Mouse (Mus musculus): ENCODE measurements around the gene Rsph3a. TPM values are rescaled to one million over a fixed set of nuclear protein-coding genes. Genes with fewer than 3 reads are reported as not detected.

Gene Rsph3a
- polyA plus RNA-seq, 1 experiment from 2014 or later, result 38.5 TPM

DNA sequence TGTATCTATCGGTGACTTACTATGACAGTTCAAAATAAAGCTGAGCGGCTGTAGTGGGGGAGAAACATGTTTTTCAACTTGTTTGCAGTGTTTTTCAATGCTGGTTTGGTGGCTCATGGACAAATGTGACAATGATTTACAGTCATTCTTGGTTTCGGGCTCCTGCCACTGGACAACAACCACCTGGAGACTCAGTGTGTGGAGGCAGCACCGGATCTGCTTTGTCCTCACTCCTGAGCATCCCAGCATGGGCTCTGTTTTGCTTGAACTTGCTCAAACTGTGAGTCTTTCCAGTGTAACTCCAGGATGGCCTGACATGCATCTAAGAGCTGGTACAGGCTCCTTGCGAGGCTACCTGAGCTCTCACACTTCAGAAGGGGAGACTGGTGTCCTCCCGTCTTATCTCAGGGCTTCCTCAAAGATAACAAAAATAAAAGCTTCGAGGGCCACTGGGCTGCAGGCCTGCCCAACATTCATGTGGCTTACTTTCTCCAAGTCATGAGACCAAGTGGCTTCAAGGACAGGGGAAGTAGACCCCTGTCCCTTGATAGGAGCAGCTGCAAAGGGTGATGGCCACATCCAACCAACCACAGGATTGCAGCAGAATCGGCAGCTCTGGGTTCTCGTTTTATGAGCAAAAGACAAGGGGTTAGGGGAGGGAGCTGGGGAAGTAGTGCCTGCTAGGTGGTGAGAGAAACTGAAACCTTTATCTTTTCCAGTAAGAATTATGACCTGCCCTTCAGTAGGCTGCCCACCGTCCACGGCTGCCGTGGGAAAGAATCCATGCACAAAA, 28.4 kb upstream of the Rsph3a start:
- ATAC-seq (ENCODE audit: low FRiP score, low TSS enrichment), result no peak
- no peaks in the 10 kb centered on the region for H3K9me3 ChIP-seq (ENCODE audit: control insufficient read depth, low read length)
- TF ChIP-seq CTCF (IDR thresholded peaks at IDR 0.05; ENCODE audit: low read depth) (no peak), EP300 (optimal IDR thresholded peaks at IDR 0.05) (no peak)
- DNase-seq (ENCODE audit: low spot score), result no peak
- no peaks in the 10 kb centered on the region for H3K36me3 ChIP-seq (ENCODE audit: control insufficient read depth, insufficient read depth, low read length)
- H3K4me2 ChIP-seq (replicated peaks; ENCODE audit: low read depth), result no peak overlapping the region
- H3K9ac ChIP-seq (ENCODE audit: low read length), result no peak overlapping the region; the same call in 1 of the 2 replicates
- H3K27ac ChIP-seq (replicated peaks), result no peak overlapping the region
- H3K4me1 ChIP-seq (replicated peaks; ENCODE audit: control insufficient read depth, insufficient read depth), result no peaks in the 10 kb centered on the region
- no peaks in the 10 kb centered on the region for H3K27me3 ChIP-seq (ENCODE audit: control insufficient read depth, insufficient read depth, low read length)
- WGBS, result 54% methylated on average over 12 of the region's 12 CpGs
- no peak overlapping the region for H3K4me3 ChIP-seq (ENCODE audit: low read depth, low read length)

DNA sequence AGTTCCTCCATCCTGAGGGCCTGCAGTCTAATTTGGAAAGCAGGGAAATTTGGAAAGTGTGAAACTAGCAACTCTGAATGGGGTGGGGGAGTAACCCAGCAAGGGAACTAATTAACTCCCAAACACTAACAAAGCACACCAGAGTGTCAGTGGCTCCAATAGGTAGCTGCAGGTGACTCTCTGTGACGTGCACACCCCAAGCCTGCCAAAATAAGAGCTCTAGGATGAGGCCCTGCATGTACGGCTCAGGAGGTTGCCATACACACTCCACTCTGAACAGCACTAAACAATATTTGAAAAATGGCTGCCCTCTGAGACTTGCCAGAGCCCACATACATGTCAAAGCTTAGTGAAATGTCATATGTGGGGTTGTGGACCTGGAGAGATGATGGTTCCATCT, 27.1 kb upstream of the Rsph3a start:
- Histone ChIP-seq H3K9ac (ENCODE audit: low read length) (no peak overlapping the region), H3K4me3 (ENCODE audit: low read depth, low read length) (no peak overlapping the region), H3K9me3 (ENCODE audit: control insufficient read depth, low read length) (no peaks in the 10 kb centered on the region), H3K4me2 (replicated peaks; ENCODE audit: low read depth) (no peak overlapping the region), H3K4me1 (replicated peaks; ENCODE audit: control insufficient read depth, insufficient read depth) (no peaks in the 10 kb centered on the region), H3K27me3 (ENCODE audit: control insufficient read depth, insufficient read depth, low read length) (no peaks in the 10 kb centered on the region), H3K36me3 (ENCODE audit: control insufficient read depth, insufficient read depth, low read length) (no peaks in the 10 kb centered on the region), H3K27ac (replicated peaks) (no peak overlapping the region)
- no peak for ATAC-seq (ENCODE audit: low FRiP score, low TSS enrichment)
- WGBS, result 74% methylated on average over 2 of the region's 2 CpGs
- TF ChIP-seq CTCF (IDR thresholded peaks at IDR 0.05; ENCODE audit: low read depth), result no peak
- no peak for DNase-seq (ENCODE audit: low spot score)

DNA sequence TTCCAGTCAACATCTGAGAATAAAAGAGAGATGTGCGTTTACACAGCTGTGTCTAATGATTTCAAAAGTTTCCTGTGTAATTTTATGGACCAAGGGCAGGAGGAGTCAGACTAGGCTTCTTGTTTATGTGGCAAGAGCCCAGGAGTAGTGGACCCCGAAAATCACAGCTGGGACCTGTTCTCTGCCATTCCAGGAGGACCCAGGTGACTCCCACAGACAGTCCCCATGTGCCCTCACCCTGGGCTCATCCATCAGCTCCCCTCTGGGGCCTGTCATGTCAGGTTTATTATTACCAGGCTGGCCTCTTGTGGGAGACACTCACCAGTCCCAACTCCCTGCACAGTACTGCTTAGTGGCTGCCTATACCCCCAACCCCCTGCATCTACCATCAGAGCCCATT, 26.2 kb upstream of the Rsph3a start:
- DNase-seq (ENCODE audit: low spot score), result no peak
- no peak for ATAC-seq (ENCODE audit: low FRiP score, low TSS enrichment)
- Histone ChIP-seq H3K4me1 (replicated peaks; ENCODE audit: control insufficient read depth, insufficient read depth) (no peaks in the 10 kb centered on the region), H3K27ac (replicated peaks) (no peak overlapping the region), H3K4me2 (replicated peaks; ENCODE audit: low read depth) (no peak overlapping the region), H3K9me3 (ENCODE audit: control insufficient read depth, low read length) (no peaks in the 10 kb centered on the region), H3K9ac (ENCODE audit: low read length) (no peak overlapping the region), H3K4me3 (ENCODE audit: low read depth, low read length) (no peak overlapping the region), H3K36me3 (ENCODE audit: control insufficient read depth, insufficient read depth, low read length) (no peaks in the 10 kb centered on the region), H3K27me3 (ENCODE audit: control insufficient read depth, insufficient read depth, low read length) (no peaks in the 10 kb centered on the region)
- WGBS, result 54% methylated on average over 2 of the region's 2 CpGs
- TF ChIP-seq EP300 (optimal IDR thresholded peaks at IDR 0.05) (no peak), CTCF (IDR thresholded peaks at IDR 0.05; ENCODE audit: low read depth) (no peak)

DNA sequence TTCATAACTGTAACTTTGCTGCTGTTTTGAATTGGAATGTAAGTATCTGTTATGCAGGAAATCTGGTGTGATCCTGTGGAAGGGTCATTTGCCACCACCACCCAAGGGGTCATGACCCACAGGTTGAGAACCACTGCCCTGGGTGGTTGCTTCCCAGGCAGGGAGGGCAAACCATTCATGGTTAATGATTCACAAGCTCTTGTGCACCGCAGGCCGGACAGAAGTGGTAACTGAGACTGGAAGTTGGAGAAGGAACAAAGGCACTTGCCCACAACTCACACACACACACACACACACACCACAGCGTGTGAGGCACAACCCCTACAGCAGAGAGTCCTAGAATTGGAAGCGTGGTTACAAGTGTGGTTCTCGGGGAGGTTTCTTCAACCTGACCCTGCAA, 22.9 kb upstream of the Rsph3a start:
- DNase-seq (ENCODE audit: low spot score), result no peak
- H3K9me3 ChIP-seq (ENCODE audit: control insufficient read depth, low read length), result no peaks in the 10 kb centered on the region
- no peak for ATAC-seq (ENCODE audit: low FRiP score, low TSS enrichment)
- H3K4me3 ChIP-seq (ENCODE audit: low read depth, low read length), result no peak overlapping the region
- no peaks in the 10 kb centered on the region; the same call in 1 of the 2 replicates for H3K4me1 ChIP-seq (replicated peaks; ENCODE audit: control insufficient read depth, insufficient read depth)
- H3K36me3 ChIP-seq (ENCODE audit: control insufficient read depth, insufficient read depth, low read length), result no peaks in the 10 kb centered on the region
- no peak overlapping the region for H3K4me2 ChIP-seq (replicated peaks; ENCODE audit: low read depth)
- no peak overlapping the region for H3K27ac ChIP-seq (replicated peaks)
- 60% methylated on average over 5 of the region's 5 CpGs for WGBS
- H3K27me3 ChIP-seq (ENCODE audit: control insufficient read depth, insufficient read depth, low read length), result no peaks in the 10 kb centered on the region
- no peak for TF ChIP-seq EP300 (optimal IDR thresholded peaks at IDR 0.05)
- no peak for TF ChIP-seq CTCF (IDR thresholded peaks at IDR 0.05; ENCODE audit: low read depth)
- no peak overlapping the region for H3K9ac ChIP-seq (ENCODE audit: low read length)

DNA sequence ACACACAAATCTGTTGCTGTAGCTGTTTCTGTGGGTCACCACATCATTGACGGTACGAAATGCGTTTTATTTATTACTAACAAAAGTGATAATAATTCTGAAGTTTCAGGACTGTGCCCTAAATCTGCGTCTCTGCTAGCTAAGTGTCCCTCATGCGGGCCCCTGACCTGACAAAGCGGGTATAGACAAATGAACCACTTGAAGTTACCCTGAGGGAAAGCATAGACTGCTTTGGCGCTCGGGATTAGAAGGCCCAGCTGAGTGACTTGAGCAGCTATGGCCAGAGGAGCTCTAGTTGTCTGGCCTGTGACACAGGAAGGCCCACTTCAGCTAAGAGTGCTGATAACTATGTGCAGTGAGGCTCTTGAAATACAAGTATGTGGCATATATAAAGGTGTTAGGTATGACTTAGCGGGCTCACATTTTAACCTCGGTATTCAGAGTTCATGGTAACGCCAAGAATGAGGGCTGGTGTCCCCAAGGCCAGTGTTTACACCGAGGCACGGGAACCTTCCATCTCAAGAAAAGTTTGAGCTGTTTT, 21.2 kb upstream of the Rsph3a start:
- no peak for TF ChIP-seq EP300 (optimal IDR thresholded peaks at IDR 0.05)
- TF ChIP-seq CTCF (IDR thresholded peaks at IDR 0.05; ENCODE audit: low read depth), result no peak
- WGBS, result 85% methylated on average over 13 of the region's 13 CpGs
- ATAC-seq (ENCODE audit: low FRiP score, low TSS enrichment) (no peak), DNase-seq (ENCODE audit: low spot score) (no peak)
- H3K4me2 ChIP-seq (replicated peaks; ENCODE audit: low read depth), result no peak overlapping the region
- H3K4me3 ChIP-seq (ENCODE audit: low read depth, low read length), result no peak overlapping the region
- no peak overlapping the region for H3K9ac ChIP-seq (ENCODE audit: low read length)
- H3K4me1 ChIP-seq (replicated peaks; ENCODE audit: control insufficient read depth, insufficient read depth), result no peaks in the 10 kb centered on the region; the same call in 1 of the 2 replicates
- no peaks in the 10 kb centered on the region for H3K27me3 ChIP-seq (ENCODE audit: control insufficient read depth, insufficient read depth, low read length)
- no peak overlapping the region for H3K27ac ChIP-seq (replicated peaks)
- no peaks in the 10 kb centered on the region for H3K9me3 ChIP-seq (ENCODE audit: control insufficient read depth, low read length)
- no peaks in the 10 kb centered on the region for H3K36me3 ChIP-seq (ENCODE audit: control insufficient read depth, insufficient read depth, low read length)

Measured in stomach, postnatal 0 days (tissue).